Mouse (Mus musculus): ENCODE data around the gene Ern2.

The Ern2 gene

DNA sequence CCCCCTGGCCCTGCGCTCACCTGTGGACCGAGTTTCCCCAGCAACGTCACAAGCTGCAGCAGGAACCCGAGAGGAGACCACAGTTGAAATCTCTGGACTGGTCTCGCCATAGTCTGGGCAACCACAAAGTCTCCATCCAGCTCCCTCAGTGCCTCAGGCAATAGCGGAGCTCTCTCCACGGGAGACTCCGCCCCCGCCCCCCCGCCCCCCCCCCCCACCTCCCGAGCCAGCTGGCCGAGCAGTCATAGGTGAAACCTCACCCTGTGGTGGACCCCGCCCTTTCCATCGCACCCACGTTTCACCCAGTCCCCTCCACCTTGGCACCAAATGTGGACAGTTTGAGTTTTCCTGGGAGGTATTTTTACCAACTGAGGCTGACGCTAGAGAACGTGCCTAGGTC lies at the start of gene Ern2:
Gene Ern2, minus strand, starts transcription at position 165 of the 400 bp plus-strand sequence.
- in situ Hi-C loops (cut with MboI, MseI): no loop called here

GRCm38 (mm10) chr7:122230866-122231265 lies 44.9 kb upstream of the Ern2 start:
- in situ Hi-C loops (cut with MboI, MseI): no loop called here

DNA sequence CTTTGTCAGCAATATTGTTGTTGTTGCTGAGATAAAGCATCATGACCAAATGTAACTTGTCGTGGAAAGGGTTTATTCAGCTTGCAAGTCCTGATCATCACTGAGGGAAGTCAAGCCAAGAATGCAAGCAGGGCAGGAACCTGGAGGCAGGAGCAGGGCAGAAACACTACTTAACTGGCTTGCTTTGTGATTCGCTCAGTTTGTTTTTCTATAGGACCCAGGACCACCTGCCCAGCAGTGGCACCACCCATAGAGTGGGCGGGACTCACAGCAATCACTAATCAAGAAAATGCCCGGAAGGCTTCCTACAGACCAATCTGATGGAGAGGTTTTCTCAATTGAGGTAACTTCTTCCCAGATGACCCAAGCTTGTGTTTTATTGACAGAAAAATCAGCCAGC lies 43.9 kb upstream of the Ern2 start:
- in situ Hi-C loops (cut with MboI, MseI): no loop called here

- in situ Hi-C loops (cut with MboI, MseI): no loop called here
Measured at GRCm38 (mm10) chr7:122229306-122229705, 43.3 kb upstream of the Ern2 start.

DNA sequence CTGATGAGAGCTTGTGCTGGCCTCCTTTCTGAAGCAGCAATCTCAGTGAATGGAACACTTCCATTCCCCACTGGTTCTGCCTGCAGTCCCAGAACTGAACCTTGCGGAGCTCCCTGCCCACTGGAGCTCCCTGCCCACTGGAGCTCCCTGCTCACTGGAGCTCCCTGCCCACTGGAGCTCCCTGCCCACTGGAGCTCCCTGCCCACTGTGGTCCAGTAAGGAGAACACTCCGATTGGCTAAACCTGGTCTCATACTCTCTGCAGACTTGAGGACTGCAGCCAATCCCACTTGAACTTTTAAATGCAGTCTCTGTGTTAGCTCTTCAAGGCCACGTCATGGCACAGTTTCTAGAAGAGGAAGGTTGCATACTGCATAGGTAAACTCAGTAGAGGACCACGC lies 40.7 kb upstream of the Ern2 start:
- in situ Hi-C loops (cut with MboI, MseI): no loop called here

GRCm38 (mm10) chr7:122226020-122226742 lies 40.2 kb upstream of the Ern2 start:
- in situ Hi-C loops (cut with MboI, MseI): no loop called here

DNA sequence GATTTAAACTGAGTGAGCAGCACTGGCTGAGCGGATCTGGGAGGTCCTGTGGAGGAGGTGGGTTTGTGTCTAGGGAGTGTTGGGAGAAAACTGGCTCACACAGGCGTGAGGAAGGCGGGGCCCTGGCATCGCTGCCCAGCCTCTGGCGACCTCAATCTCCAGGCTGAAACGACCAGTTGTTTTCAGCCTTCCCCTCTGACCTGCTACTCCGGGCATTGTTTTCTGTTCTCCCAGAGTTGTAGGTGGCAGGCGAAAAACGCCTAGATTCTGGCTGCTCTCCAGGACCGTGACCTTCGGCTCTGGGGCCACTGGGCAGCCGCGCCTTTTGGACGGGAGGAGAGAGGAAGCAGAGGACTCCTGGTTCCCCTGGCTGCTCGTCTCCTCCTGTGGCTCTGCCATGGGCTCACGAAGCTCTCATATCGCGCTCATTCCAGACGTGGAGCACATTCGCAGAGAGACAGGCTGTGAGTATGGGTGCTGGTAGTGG lies 33.4 kb upstream of the Ern2 start, which contains the start of gene Chp2:
Gene Chp2, plus strand, starts transcription at position 182 of the 487 bp plus-strand sequence.
- in situ Hi-C loops (cut with MboI, MseI): no loop called here

- in situ Hi-C loops (cut with MboI, MseI): no loop called here
Measured at GRCm38 (mm10) chr7:122208276-122209021, 22.4 kb upstream of the Ern2 start.

GRCm38 (mm10) chr7:122206121-122206520 lies 20.1 kb upstream of the Ern2 start:
- in situ Hi-C loops (cut with MboI, MseI): no loop called here

GRCm38 (mm10) chr7:122203936-122204335 lies 17.9 kb upstream of the Ern2 start:
- in situ Hi-C loops (cut with MboI, MseI): loop anchor here (5.0 kb wide), 1 partner anchor 38 kb away; no protein-coding TSS in a partner anchor

DNA sequence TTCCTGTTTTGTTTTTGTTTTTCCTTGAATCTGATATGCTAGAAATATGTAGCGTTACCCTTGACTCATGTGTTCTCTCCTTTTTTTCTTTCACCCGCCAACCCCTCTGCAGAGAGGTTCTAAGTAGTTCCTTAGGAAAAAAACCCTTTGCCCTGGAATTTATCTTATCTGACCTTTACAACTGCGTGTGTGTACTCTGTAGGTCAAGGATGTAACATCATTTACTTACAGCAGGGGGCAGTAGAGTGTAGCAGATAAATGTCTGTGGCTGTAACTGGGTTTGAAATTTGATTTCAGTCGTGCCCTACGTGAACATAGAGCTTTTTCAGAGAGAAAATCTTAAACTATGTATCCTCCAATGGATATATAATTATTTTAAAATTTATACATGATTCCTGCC lies 13.3 kb upstream of the Ern2 start:
- in situ Hi-C loops (cut with MboI, MseI): no loop called here

DNA sequence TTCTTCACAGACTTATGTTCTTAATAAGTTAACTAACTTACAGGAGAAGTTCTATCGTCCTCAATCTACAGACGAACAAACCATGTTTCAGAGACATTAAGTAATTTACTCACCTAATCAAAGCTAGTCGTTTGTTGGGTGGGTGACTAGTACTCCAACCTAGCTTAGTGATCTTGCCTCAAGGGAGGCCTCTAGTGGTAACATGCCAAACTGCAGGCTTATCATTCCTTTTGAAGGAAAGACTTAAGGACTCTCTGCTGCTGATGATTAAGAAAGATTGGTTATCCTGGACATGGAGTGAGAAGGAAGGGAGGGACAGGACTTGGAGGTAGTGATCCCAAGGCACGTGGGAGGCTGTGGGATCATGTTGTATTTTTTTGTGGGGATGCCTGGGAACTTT lies 11.3 kb upstream of the Ern2 start:
- in situ Hi-C loops (cut with MboI, MseI): no loop called here

DNA sequence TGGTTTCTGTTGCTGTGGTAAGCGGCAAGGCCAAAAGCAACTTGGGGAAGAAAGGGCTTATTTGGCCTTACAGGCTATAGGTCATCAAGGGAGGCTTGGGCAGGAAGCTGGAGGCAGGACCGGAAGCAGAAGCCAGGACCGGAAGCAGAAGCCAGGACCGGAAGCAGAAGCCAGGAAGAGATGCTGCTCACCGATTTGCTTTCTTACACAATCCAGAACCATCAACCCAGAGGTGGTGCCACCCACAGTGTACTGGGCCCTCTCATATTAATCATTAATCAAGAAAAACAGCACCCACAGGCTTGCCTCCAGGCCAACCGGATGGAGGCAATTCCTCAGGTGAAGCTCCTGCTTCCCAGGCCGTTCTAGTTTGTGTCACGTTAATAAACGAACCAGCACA lies 10.8 kb upstream of the Ern2 start:
- in situ Hi-C loops (cut with MboI, MseI): no loop called here

- in situ Hi-C loops (cut with MboI, MseI): no loop called here
Measured at GRCm38 (mm10) chr7:122193919-122194318, 7.9 kb upstream of the Ern2 start.

DNA sequence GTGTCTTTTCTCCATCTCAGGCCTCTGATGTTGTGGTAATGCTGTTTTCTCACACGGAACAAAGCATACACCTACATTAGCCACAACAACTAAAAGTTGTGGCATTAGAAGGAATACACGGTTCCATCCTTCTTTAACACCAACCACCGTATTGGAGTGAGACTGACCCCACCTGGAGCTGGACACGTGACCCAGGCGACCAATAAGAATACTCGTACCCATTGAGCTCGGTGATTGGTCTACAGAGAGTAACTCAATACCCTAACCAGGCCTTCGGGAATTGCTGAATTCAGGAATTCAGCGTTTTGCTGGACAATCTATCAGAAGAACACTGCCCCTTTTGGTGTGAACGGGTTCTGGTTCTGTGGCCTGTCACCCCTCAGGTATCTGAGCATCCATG lies 5.1 kb upstream of the Ern2 start:
- in situ Hi-C loops (cut with MboI, MseI): no loop called here

DNA sequence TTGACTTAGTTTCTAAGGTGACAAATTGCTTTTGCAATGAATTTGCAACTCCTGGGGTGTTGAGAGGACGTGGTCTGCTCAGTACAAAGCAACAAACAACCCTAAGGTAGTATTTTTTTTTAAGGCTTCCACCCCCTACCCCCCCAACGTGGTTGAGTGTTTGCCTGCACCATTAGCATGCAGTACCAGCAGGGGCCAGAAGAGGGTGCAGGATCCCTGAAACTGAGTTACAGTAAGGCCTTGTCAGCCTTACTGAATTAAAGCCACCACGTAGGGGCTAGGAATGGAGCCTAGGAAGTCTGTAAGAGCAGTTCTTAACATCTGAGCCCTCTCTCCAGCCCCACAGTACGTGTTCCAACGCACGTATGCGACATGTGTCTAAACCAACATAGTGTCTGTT lies 3.5 kb upstream of the Ern2 start:
- in situ Hi-C loops (cut with MboI, MseI): no loop called here

DNA sequence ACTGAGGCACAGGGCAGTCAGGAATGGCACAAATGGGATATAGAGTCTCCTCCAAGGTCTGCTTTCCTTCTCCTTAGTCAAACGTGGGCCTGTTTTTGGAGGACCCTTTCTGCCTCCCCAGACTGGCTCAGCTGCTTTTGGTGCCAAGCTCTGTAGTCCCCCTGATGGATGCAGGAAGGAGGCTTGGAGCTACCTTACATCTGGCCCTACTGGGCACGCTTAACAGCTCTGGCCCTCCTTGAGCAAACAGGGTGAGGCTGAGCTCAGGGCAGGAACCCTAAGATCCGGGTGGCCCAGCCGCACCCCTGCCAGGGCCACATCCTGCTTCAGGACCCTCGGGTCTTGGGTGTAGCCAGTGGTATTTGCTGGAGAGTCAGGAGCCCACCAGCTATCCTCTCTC lies 1.4 kb downstream of the Ern2 start:
- in situ Hi-C loops (cut with MboI, MseI): no loop called here

DNA sequence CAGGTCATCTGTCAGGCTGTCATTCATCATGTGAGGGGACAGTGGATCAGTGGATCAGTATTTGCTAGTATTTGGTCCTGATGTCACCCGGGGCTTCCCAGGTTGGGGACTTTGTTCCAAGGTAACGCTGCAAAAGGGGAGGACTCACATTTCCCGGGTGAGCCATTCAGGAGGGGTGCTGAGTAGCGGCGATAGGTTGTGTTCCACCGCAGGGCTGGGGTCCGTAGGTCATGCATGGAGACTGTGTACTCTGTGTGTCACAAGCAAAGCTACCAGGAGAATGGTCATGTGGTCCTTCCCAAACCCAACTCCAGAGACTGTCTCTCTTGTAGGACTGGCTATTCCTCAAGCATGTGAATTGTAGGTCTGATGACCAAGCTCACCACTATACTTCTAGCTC lies 5.3 kb downstream of the Ern2 start:
- in situ Hi-C loops (cut with MboI, MseI): no loop called here

GRCm38 (mm10) chr7:122171613-122172012 lies 14.4 kb downstream of the Ern2 start:
- in situ Hi-C loops (cut with MboI, MseI): no loop called here

GRCm38 (mm10) chr7:122170705-122171104 lies 15.3 kb downstream of the Ern2 start:
- in situ Hi-C loops (cut with MboI, MseI): no loop called here

DNA sequence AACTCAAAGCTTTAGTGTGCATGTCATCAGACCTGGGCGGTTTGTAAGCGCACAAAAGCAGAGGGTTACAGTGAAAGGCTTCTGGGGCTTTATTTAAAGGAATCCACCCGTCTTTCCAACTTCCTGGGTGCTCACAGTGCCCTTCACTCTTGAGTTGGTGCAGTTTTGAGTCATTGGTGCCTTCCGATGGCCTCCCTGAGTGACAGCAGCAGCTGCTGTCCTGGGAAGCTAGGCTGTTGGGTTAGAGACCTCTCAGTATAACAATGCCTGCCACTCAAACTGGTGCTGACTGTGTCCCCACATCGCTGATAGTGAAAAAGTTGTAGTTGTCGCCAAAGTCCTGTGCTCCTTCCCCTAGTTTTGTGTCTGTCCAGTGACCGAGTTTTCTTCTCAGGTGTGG lies 18.8 kb downstream of the Ern2 start:
- in situ Hi-C loops (cut with MboI, MseI): loop anchor here (10.0 kb wide), 1 partner anchor 808 kb away; no protein-coding TSS in a partner anchor

- in situ Hi-C loops (cut with MboI, MseI): loop anchor here (10.0 kb wide), 1 partner anchor 811 kb away; no protein-coding TSS in a partner anchor
Measured at GRCm38 (mm10) chr7:122163766-122164165, 22.2 kb downstream of the Ern2 start.

DNA sequence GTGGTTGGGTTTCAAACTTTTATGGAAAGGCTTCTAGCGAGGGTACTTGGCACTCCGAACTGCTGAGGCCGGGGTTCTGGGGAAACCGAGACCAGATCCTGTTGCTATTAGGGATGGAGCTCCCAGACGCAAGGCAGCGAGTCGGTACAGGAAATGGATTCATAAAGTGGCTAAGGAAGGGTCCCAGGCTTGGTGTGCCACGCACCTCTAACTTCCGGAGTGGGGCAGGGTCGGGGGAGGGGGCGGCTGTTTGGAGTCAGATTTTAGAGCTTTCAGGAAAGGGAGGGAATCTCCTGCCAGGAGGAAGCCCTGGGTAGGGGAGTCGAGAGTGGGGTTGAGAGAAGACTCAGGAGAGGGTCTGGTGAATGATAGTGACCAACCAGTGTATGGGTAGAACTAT lies 26.0 kb downstream of the Ern2 start:
- in situ Hi-C loops (cut with MboI, MseI): loop anchor here (10.0 kb wide), 1 partner anchor 815 kb away; no protein-coding TSS in a partner anchor

All from regulatory T cell (primary cell).